Mouse (Mus musculus) CD4-positive, CD25-positive, alpha-beta regulatory T cell, adult 4 months (primary cell): ENCODE measurements around the gene Arl14ep. TPM values are rescaled to one million over a fixed set of nuclear protein-coding genes. Genes with fewer than 3 reads are reported as not detected.
"Not testable (repeated sequence)": the region's sequence is repeated elsewhere in the genome, so short reads cannot be mapped to it uniquely, and the experiment has no call there.

Experiments used
- ATAC-seq: one replicate; pipeline ENCODE4 v1.8.0; 2017
- polyA plus RNA-seq, 2 experiments: library from polyadenylated mRNA; unstranded; fragments of 100-300 nt; shearing (Covaris generic); gene quantifications; one replicate each; pipeline ENCODE4 v1.2.1; 2017

Arl14ep gene
- 10 to 100 TPM; 32.6 to 37.7 TPM for polyA plus RNA-seq

- ATAC-seq = peak; percentile 95
Measured at GRCm38 (mm10) chr2:106973959-106974639, at the start of gene Arl14ep. Gene Arl14ep, minus strand, starts transcription at chr2:106974424.

- no peak for ATAC-seq
Measured at GRCm38 (mm10) chr2:107022713-107023112, 48.5 kb upstream of the Arl14ep start.

GRCm38 (mm10) chr2:107019331-107019730 is 45.1 kb upstream of the Arl14ep start:
- ATAC-seq = no peak

- no peak for ATAC-seq
Measured at GRCm38 (mm10) chr2:107013161-107013560, 38.9 kb upstream of the Arl14ep start.

- no peak for ATAC-seq
Measured at GRCm38 (mm10) chr2:107012318-107012717, 38.1 kb upstream of the Arl14ep start.

GRCm38 (mm10) chr2:107010160-107010559 is 35.9 kb upstream of the Arl14ep start:
- ATAC-seq = no peak

- ATAC-seq = no peak
Measured at GRCm38 (mm10) chr2:107006378-107006777, 32.2 kb upstream of the Arl14ep start.

- not testable (repeated sequence) for ATAC-seq
Measured at GRCm38 (mm10) chr2:107005876-107006275, 31.7 kb upstream of the Arl14ep start.

- ATAC-seq = no peak
Measured at GRCm38 (mm10) chr2:106991261-106991660, 17.0 kb upstream of the Arl14ep start.

- ATAC-seq = no peak
Measured at GRCm38 (mm10) chr2:106984945-106985344, 10.7 kb upstream of the Arl14ep start.

GRCm38 (mm10) chr2:106982503-106982902 is 8.3 kb upstream of the Arl14ep start:
- no peak for ATAC-seq

- no peak for ATAC-seq
Measured at GRCm38 (mm10) chr2:106976472-106976871, 2.2 kb upstream of the Arl14ep start.

GRCm38 (mm10) chr2:106973332-106973958 is 779 bp downstream of the Arl14ep start:
- no peak for ATAC-seq

GRCm38 (mm10) chr2:106972851-106973250 is 1.4 kb downstream of the Arl14ep start:
- no peak for ATAC-seq

- no peak for ATAC-seq
Measured at GRCm38 (mm10) chr2:106970971-106971370, 3.3 kb downstream of the Arl14ep start.

- ATAC-seq = no peak
Measured at GRCm38 (mm10) chr2:106968320-106968719, 5.9 kb downstream of the Arl14ep start.

GRCm38 (mm10) chr2:106963560-106963959 is 10.7 kb downstream of the Arl14ep start:
- no peak for ATAC-seq

GRCm38 (mm10) chr2:106961650-106962049 is 12.6 kb downstream of the Arl14ep start:
- no peak for ATAC-seq

- no peak for ATAC-seq
Measured at GRCm38 (mm10) chr2:106961066-106961465, 13.2 kb downstream of the Arl14ep start.

GRCm38 (mm10) chr2:106960237-106960636 is 14.0 kb downstream of the Arl14ep start:
- ATAC-seq = peak; percentile 47

GRCm38 (mm10) chr2:106959380-106959779 is 14.8 kb downstream of the Arl14ep start:
- ATAC-seq = no peak

GRCm38 (mm10) chr2:106958916-106959315 is 15.3 kb downstream of the Arl14ep start:
- no peak for ATAC-seq

- ATAC-seq = no peak
Measured at GRCm38 (mm10) chr2:106956146-106956545, 18.1 kb downstream of the Arl14ep start.

- peak; percentile 37 for ATAC-seq
Measured at GRCm38 (mm10) chr2:106955621-106956020, 18.6 kb downstream of the Arl14ep start.
